Mouse (Mus musculus) forebrain, embryonic 15.5 days (tissue): ENCODE results near the gene Akap13. TPM values are rescaled to one million over a fixed set of nuclear protein-coding genes. Genes with fewer than 3 reads are reported as not detected.

Experiments used
- ATAC-seq: fragments of 200-750 bp; cut with Nextera tagmentation; replicated peaks from 2 replicates; pipeline ENCODE4 v1.8.0; 2017; ENCODE audit warnings: mild to moderate bottlenecking, moderate TSS enrichment, moderate library complexity
- H3K27ac ChIP-seq: fragments of 300-500 bp; sonication (generic); replicated peaks from 2 replicates; pipeline ENCODE4 v1.5.1; 2015; ENCODE audit warnings: mild to moderate bottlenecking, inconsistent platforms
- H3K27me3 ChIP-seq: fragments of 300-500 bp; sonication (generic); 2 replicates; pipeline ENCODE4 v1.6.1; 2015; ENCODE audit warnings: inconsistent platforms
- H3K36me3 ChIP-seq: fragments of 300-500 bp; sonication (generic); 2 replicates; pipeline ENCODE4 v1.6.1; 2015; ENCODE audit warnings: mild to moderate bottlenecking, inconsistent platforms
- H3K4me1 ChIP-seq: fragments of 300-500 bp; sonication (generic); 2 replicates; pipeline ENCODE4 v1.6.1; 2015; ENCODE audit warnings: inconsistent platforms
- H3K4me2 ChIP-seq: fragments of 300-500 bp; sonication (generic); replicated peaks from 2 replicates; pipeline ENCODE4 v1.6.1; 2015; ENCODE audit warnings: mild to moderate bottlenecking, inconsistent platforms
- H3K4me3 ChIP-seq: fragments of 300-500 bp; sonication (generic); 2 replicates; pipeline ENCODE4 v1.5.1; 2015; ENCODE audit warnings: mild to moderate bottlenecking, inconsistent platforms
- H3K9ac ChIP-seq: fragments of 300-500 bp; sonication (generic); replicated peaks from 2 replicates; pipeline ENCODE4 v1.6.1; 2015; ENCODE audit warnings: mild to moderate bottlenecking, inconsistent platforms
- H3K9me3 ChIP-seq: fragments of 300-500 bp; sonication (generic); 2 replicates; pipeline ENCODE4 v1.6.1; 2016; ENCODE audit warnings: inconsistent platforms
- WGBS: fragments of 180-500 bp; shearing (Covaris S2); methylation state at CpG from one replicate; pipeline ENCODE4 v1.1.7; 2015; ENCODE audit warnings: mixed read lengths; 5-methylcytosine and 5-hydroxymethylcytosine counted together
- polyA plus RNA-seq: library from polyadenylated mRNA; unstranded; fragments of >200 nt; fragmentation: Nextera tagmentation; extraction: Ambion mirVana; gene quantifications from 2 replicates; pipeline ENCODE4 v1.2.1, GENCODE M21; 2015

The Akap13 gene
- polyA plus RNA-seq, 1 experiment from 2014 or later = 13.3 TPM

- no peak overlapping the region for H3K4me3 ChIP-seq
- no peaks in the 10 kb centered on the region for H3K4me1 ChIP-seq
- no peaks in the 10 kb centered on the region for H3K36me3 ChIP-seq
- no peak for ATAC-seq
- no peak overlapping the region for H3K27ac ChIP-seq
- no peaks in the 10 kb centered on the region for H3K9me3 ChIP-seq
- WGBS = 83% methylated on average over 3 of the region's 3 CpGs
- H3K9ac ChIP-seq = no peak overlapping the region
- no peak overlapping the region for H3K4me2 ChIP-seq
- H3K27me3 ChIP-seq = no peaks in the 10 kb centered on the region
These were observed 229.6 kb downstream of the Akap13 start for GRCm38 (mm10) chr7:75684976-75685375.

DNA sequence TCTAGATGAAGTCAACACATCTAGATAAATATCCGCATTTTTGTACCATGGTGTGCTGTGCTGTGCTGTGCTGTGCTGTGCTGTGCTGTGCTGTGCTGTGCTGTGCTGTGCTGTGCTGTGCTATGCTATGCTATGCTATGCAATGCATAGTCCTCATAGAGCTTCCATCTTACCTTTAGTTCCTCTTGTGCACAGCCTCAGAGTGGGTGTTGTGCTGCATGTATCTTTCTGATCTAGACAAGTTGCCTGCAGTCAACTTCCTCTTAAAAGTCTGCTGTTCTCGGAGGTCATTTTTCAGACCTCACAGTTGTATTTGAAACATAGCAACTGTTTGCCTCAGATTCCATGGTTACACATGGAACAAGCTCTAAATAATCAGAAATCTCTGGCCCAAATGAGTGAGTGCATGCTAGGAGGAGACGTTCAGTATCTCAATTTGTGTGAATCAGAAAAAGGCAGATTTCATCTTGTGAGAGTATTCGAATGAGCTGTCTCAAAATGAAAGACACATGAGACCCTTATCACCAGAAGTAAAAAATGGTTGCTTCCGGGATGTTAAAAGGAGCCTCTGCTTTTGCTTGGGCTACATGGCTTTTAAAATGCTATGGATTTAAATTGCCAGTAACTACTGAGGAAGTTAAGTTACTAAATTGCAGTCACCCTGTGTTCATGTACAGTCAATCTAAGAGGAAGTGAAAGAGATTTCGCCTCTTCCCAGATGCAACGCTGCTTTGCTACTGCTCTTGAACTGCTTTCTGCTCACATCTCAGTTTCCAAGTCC, 230.9 kb downstream of the Akap13 start:
- WGBS = 94% methylated on average over 7 of the region's 7 CpGs
- no peak overlapping the region for H3K4me2 ChIP-seq
- no peak overlapping the region for H3K9ac ChIP-seq
- H3K27ac ChIP-seq = no peak overlapping the region
- no peak for ATAC-seq
- no peaks in the 10 kb centered on the region for H3K27me3 ChIP-seq
- H3K4me1 ChIP-seq = no peaks in the 10 kb centered on the region
- no peaks in the 10 kb centered on the region for H3K36me3 ChIP-seq
- H3K9me3 ChIP-seq = no peaks in the 10 kb centered on the region
- no peak overlapping the region for H3K4me3 ChIP-seq

GRCm38 (mm10) chr7:75686827-75687164, 231.5 kb downstream of the Akap13 start:
- WGBS = 90% methylated on average over 1 of the region's 1 CpGs
- Histone ChIP-seq H3K9ac (no peak overlapping the region), H3K27ac (no peak overlapping the region), H3K4me2 (no peak overlapping the region), H3K4me3 (no peak overlapping the region), H3K4me1 (no peaks in the 10 kb centered on the region), H3K36me3 (no peaks in the 10 kb centered on the region), H3K27me3 (no peaks in the 10 kb centered on the region), H3K9me3 (no peaks in the 10 kb centered on the region)
- no peak for ATAC-seq

DNA sequence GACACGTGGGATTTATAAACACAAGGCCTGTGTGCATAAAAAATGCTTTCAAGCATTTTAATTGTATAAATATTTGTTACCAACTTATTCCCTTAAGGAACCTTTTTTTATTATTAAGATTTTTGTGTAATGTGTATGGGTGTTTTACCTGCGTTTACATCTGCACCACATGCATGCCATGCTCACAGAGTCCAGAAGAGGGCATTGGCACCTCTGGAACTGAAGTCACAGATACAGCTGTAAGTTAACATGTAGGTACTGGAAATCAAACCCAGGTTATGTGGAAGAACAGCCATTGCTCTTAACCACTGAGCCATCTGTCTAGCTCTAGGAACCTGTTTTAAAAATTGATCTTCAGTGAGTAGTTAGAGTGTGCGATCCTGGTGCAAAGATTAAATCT, 232.8 kb downstream of the Akap13 start:
- ATAC-seq = no peak
- no peak overlapping the region for H3K9ac ChIP-seq
- no peak overlapping the region for H3K4me2 ChIP-seq
- H3K27me3 ChIP-seq = no peaks in the 10 kb centered on the region
- no peaks in the 10 kb centered on the region for H3K4me1 ChIP-seq
- no peaks in the 10 kb centered on the region for H3K9me3 ChIP-seq
- H3K4me3 ChIP-seq = no peak overlapping the region
- H3K36me3 ChIP-seq = no peaks in the 10 kb centered on the region
- WGBS = 88% methylated on average over 3 of the region's 3 CpGs
- no peak overlapping the region for H3K27ac ChIP-seq

GRCm38 (mm10) chr7:75694777-75695176, 239.4 kb downstream of the Akap13 start:
- Histone ChIP-seq H3K36me3 (no peaks in the 10 kb centered on the region), H3K9ac (no peak overlapping the region), H3K9me3 (no peaks in the 10 kb centered on the region), H3K27ac (no peak overlapping the region), H3K4me1 (no peaks in the 10 kb centered on the region), H3K4me3 (no peak overlapping the region), H3K4me2 (no peak overlapping the region), H3K27me3 (no peaks in the 10 kb centered on the region)
- 80% methylated on average over 5 of the region's 5 CpGs for WGBS
- no peak for ATAC-seq

DNA sequence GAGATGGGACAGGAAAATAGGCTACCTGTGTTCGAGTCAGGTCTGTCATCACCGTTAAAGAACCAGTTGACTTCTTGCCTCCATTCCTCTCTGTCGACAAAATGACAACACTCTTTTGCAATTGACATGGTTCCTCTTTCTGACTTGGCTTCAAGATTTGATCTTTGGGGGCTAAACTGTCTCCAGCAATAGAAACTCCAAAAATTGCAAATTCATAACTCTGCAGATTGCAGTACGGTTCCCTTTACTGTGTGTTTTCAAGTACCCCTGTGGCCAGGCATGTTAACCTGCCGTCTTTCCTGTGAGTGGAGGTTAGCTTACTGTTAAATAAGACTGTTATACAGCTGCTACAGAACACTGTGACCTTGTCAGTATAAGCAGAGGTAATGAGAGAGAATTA, 244.5 kb downstream of the Akap13 start:
- H3K9ac ChIP-seq = no peak overlapping the region
- no peaks in the 10 kb centered on the region for H3K36me3 ChIP-seq
- H3K27ac ChIP-seq = no peak overlapping the region
- no peaks in the 10 kb centered on the region for H3K9me3 ChIP-seq
- H3K4me2 ChIP-seq = no peak overlapping the region
- H3K27me3 ChIP-seq = no peaks in the 10 kb centered on the region
- 93% methylated on average over 5 of the region's 5 CpGs for WGBS
- H3K4me1 ChIP-seq = no peaks in the 10 kb centered on the region
- no peak overlapping the region for H3K4me3 ChIP-seq
- ATAC-seq = no peak

- no peak for ATAC-seq
- H3K4me2 ChIP-seq = no peak overlapping the region
- no peaks in the 10 kb centered on the region for H3K36me3 ChIP-seq
- no peaks in the 10 kb centered on the region for H3K9me3 ChIP-seq
- no peaks in the 10 kb centered on the region for H3K27me3 ChIP-seq
- H3K9ac ChIP-seq = no peak overlapping the region
- H3K4me1 ChIP-seq = no peaks in the 10 kb centered on the region
- 88% methylated on average over 10 of the region's 10 CpGs for WGBS
- H3K4me3 ChIP-seq = no peak overlapping the region
- no peak overlapping the region for H3K27ac ChIP-seq
These were observed 245.5 kb downstream of the Akap13 start for GRCm38 (mm10) chr7:75700771-75701345.

DNA sequence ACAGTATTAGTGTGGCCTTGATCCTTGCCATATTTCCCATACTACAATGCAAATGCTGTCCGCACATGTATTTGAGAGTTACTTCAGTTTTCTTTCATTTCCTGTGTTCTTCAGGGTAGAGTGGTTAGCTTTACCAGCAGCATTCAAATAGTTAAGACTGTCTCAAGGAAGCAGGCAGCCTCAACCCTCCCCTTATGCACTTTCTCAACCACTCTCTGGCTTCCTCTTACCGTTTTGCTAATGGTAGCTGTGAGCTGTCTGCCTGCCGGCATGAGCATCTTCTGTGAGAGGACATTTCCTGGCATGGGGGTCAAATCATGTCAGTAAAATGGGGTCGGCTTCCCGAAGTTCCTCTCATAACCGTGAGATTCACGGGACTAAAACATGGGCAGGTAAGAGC, 246.4 kb downstream of the Akap13 start:
- no peak for ATAC-seq
- H3K4me2 ChIP-seq = no peak overlapping the region
- H3K9ac ChIP-seq = no peak overlapping the region
- no peaks in the 10 kb centered on the region for H3K27me3 ChIP-seq
- no peaks in the 10 kb centered on the region for H3K9me3 ChIP-seq
- no peaks in the 10 kb centered on the region for H3K4me1 ChIP-seq
- no peak overlapping the region for H3K27ac ChIP-seq
- H3K4me3 ChIP-seq = no peak overlapping the region
- 91% methylated on average over 7 of the region's 7 CpGs for WGBS
- H3K36me3 ChIP-seq = no peaks in the 10 kb centered on the region

- no peak overlapping the region for H3K4me2 ChIP-seq
- H3K9ac ChIP-seq = no peak overlapping the region
- no peak for ATAC-seq
These were observed 247.0 kb downstream of the Akap13 start for GRCm38 (mm10) chr7:75702368-75702767.

GRCm38 (mm10) chr7:75702966-75703645, 247.8 kb downstream of the Akap13 start:
- H3K4me3 ChIP-seq = no peak overlapping the region
- H3K27ac ChIP-seq = no peak overlapping the region
- 90% methylated on average over 3 of the region's 3 CpGs for WGBS
- H3K36me3 ChIP-seq = no peaks in the 10 kb centered on the region
- H3K27me3 ChIP-seq = no peaks in the 10 kb centered on the region
- H3K9me3 ChIP-seq = no peaks in the 10 kb centered on the region
- no peaks in the 10 kb centered on the region for H3K4me1 ChIP-seq
- ATAC-seq = no peak
- H3K9ac ChIP-seq = no peak overlapping the region
- no peak overlapping the region for H3K4me2 ChIP-seq

More at GRCm38 (mm10) chr7:75702368-75702767, 247.0 kb downstream of the Akap13 start:
- Histone ChIP-seq H3K36me3 (no peaks in the 10 kb centered on the region), H3K27me3 (no peaks in the 10 kb centered on the region), H3K27ac (no peak overlapping the region), H3K4me3 (no peak overlapping the region), H3K9me3 (no peaks in the 10 kb centered on the region), H3K4me1 (no peaks in the 10 kb centered on the region)
- WGBS = 90% methylated on average over 3 of the region's 3 CpGs

- no peaks in the 10 kb centered on the region for H3K27me3 ChIP-seq
- no peaks in the 10 kb centered on the region for H3K36me3 ChIP-seq
- H3K9ac ChIP-seq = no peak overlapping the region
- 91% methylated on average over 6 of the region's 6 CpGs for WGBS
- no peak overlapping the region for H3K27ac ChIP-seq
- no peak overlapping the region for H3K4me2 ChIP-seq
- H3K9me3 ChIP-seq = no peaks in the 10 kb centered on the region
- no peak overlapping the region for H3K4me3 ChIP-seq
- ATAC-seq = no peak
- no peaks in the 10 kb centered on the region for H3K4me1 ChIP-seq
These were observed 249.5 kb downstream of the Akap13 start for GRCm38 (mm10) chr7:75704862-75705261.

- H3K9ac ChIP-seq = no peak overlapping the region
- H3K9me3 ChIP-seq = no peaks in the 10 kb centered on the region
- H3K4me3 ChIP-seq = no peak overlapping the region
- H3K27ac ChIP-seq = no peak overlapping the region
- no peak overlapping the region for H3K4me2 ChIP-seq
- H3K27me3 ChIP-seq = no peaks in the 10 kb centered on the region
- ATAC-seq = no peak
- no peaks in the 10 kb centered on the region for H3K36me3 ChIP-seq
- H3K4me1 ChIP-seq = no peaks in the 10 kb centered on the region
- WGBS = 98% methylated on average over 4 of the region's 4 CpGs
These were observed 254.6 kb downstream of the Akap13 start for GRCm38 (mm10) chr7:75709936-75710335.
